Mouse (Mus musculus): ENCODE data around the gene Slc35g1.

- TF ChIP-seq USF1 (IDR thresholded peaks at IDR 0.05; ENCODE audit: low read depth) (no peak), MYOD1 (IDR thresholded peaks at IDR 0.05; ENCODE audit: control insufficient read depth in 1 of 3, insufficient read length in 2 of 3, low read depth in 2 of 3) (no peak), TCF3 (IDR thresholded peaks at IDR 0.05; ENCODE audit: insufficient read length, low read depth) (no peak), POLR2A (IDR thresholded peaks at IDR 0.05; ENCODE audit: insufficient read length, low read depth) (no peak), CEBPB (IDR thresholded peaks at IDR 0.05; ENCODE audit: insufficient read depth, poor library complexity, severe bottlenecking) (no peak), POLR2AphosphoS2 (IDR thresholded peaks at IDR 0.05; ENCODE audit: insufficient read length, low read depth) (no peak), MYOG (IDR thresholded peaks at IDR 0.05; ENCODE audit: control insufficient read depth in 1 of 3, insufficient read depth in 1 of 3, insufficient read length in 2 of 3, low read depth in 2 of 3) (no peak), MAX (IDR thresholded peaks at IDR 0.05; ENCODE audit: low read depth) (no peak), TCF12 (IDR thresholded peaks at IDR 0.05; ENCODE audit: insufficient read depth, poor library complexity, severe bottlenecking) (no peak), REST (IDR thresholded peaks at IDR 0.05; ENCODE audit: insufficient read depth, insufficient read length) (no peak), E2F4 (IDR thresholded peaks at IDR 0.05; ENCODE audit: insufficient read depth) (no peak)
Measured at GRCm38 (mm10) chr19:38354819-38355360, 40.9 kb upstream of the Slc35g1 start.
